Mouse (Mus musculus) retina, postnatal 7 days (tissue): Measurements from ENCODE around the gene Lypd6b.

ENCODE experiments used
- DNase-seq: peaks from one replicate; pipeline ENCODE4 v3.0.0-alpha.2; 2012; ENCODE audit warnings: low read depth, low spot score

Lypd6b gene

DNA sequence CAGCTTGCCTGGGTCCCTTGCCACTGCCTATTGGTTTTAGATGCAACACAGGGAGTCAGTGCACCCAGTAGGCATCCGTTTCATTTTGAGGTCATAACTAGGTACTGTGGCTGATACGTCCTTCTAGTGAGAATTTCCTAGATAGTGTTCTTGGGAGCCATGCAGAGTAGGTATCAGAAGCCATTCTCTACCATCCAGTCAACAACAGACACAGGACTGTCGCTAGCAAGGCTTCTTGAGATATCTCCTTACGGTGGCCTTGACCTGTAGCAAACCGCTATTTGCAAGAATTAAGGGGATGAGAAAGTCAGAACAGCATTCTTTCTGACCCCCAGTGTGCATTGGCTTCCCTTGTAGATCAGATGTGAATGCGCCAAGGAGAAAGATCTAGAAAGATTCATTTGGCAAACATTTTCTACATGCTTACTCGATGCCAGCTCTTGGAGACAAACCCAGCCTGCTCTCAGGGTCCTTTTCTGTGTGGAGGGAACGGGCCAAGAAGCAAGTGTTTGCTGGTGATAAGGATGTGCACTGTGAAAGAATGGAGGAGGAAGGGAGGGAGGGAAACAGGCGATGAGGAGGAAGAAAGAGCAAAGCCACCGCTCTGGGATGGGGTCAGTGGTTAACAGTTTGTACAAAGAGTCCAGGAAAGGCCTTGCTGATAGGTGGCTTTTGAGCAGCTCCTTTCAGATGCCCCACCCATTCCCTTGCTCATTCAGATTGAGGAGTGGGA, 82.5 kb downstream of the Lypd6b start:
- no peak for DNase-seq

- no peak for DNase-seq
These were observed 83.5 kb downstream of the Lypd6b start for GRCm38 (mm10) chr2:49871012-49871411.

- no peak for DNase-seq
These were observed 93.0 kb downstream of the Lypd6b start for GRCm38 (mm10) chr2:49880507-49880906.

- DNase-seq: no peak
These were observed 93.5 kb downstream of the Lypd6b start for GRCm38 (mm10) chr2:49881002-49881401.

GRCm38 (mm10) chr2:49882461-49882860, 95.0 kb downstream of the Lypd6b start:
- no peak for DNase-seq

- no peak for DNase-seq
These were observed 96.5 kb downstream of the Lypd6b start for GRCm38 (mm10) chr2:49883990-49884389.

- no peak for DNase-seq
These were observed 98.7 kb downstream of the Lypd6b start for GRCm38 (mm10) chr2:49886209-49886608.

DNA sequence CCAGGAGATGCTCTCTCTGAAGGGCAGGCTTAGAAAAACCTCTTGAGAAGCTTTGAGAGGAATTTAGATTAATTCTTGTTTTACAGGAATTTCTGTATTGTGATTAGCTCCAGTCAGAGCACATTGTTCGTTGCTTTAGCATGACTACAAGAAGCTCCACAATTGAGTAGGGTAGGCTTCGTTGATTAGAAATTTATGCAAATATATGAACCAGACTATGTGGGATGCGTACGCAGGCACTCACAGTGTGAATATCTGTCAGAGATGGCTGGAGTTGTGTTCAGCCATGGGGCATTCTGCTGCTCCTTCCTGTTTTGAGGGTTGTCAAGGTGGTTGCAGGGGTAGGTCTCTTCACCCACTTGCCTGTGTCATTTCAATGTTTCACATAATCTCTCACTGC, 100.9 kb downstream of the Lypd6b start:
- DNase-seq: no peak

GRCm38 (mm10) chr2:49890727-49891126, 103.2 kb downstream of the Lypd6b start:
- DNase-seq: no peak

GRCm38 (mm10) chr2:49909838-49910407, 122.4 kb downstream of the Lypd6b start:
- DNase-seq: no peak

DNA sequence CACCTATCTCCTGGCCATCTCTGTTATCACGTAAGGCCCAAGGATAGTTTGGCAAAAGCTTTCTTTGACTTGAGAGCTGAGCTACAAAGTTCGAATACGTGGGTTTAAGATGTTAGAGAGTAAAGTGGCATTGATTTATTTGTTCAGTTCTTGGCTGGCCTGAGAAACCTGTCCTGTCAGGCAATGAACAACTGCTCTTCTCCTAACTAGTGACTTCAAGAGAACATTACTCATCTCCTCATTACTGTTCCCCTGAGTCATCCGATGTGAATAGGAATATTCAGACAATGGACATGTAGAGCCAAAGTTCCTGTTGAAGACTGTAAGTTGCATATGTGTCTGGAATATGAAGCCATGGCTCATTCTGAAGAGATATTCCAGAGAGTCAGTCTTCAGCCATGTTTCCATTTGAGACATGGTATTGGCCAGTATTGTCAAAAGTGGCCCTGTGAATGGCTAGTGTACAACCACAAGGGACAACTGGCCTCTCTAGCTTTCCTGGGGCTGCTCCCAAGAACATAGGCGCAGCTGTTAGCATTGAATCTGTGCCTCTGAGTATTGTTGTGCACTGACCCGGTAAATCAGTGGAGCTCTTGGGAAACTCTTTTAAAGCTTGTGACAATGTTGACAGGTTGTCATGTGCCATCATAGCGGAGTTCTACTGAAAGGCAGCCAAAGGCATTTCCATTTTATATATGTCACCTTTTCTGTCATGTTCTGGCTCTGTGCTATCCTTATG, 124.0 kb downstream of the Lypd6b start:
- DNase-seq: peak; percentile 21

GRCm38 (mm10) chr2:49912261-49912895, 124.9 kb downstream of the Lypd6b start:
- DNase-seq: no peak

DNA sequence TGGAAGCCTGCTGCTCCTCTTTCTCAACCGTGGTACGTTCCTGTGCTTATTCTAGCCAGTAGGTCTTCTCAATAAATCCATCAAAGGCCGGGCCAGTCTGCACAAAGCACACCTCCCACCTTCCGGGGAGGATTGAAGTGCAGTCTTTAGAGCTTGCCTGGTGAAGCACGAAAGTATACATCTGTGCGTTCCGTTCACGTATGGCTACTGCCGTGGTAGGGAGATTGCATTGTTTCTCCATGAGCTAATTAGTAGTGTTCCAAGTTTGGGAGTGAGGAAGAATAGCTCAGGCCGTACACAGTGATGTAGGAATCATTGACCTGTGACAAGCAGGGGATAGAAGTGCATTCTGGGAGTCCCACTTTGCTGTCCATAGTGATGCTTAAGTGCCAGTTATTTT, 130.0 kb downstream of the Lypd6b start:
- no peak for DNase-seq

GRCm38 (mm10) chr2:49918132-49918531, 130.6 kb downstream of the Lypd6b start:
- DNase-seq: no peak

DNA sequence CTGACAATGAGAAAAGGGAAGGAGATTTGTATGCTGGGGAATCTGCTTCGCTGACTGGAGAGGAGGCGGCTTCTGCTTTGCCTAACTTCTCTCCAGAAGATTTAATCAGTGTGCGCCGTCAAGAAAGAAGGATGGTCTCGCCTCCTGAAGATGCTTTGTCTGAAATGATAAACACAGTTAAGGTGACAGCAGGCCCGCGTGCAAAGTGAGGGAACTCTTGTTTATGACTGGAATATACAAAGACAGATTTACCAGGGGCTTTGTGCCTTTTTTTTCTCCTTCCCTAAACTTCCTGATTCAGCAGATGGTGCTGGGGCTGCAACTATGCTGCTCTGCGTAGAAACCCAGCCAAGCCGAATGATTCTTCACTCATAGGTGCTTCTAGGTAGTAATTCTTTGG, 131.2 kb downstream of the Lypd6b start:
- no peak for DNase-seq

- DNase-seq: no peak
These were observed 134.5 kb downstream of the Lypd6b start for GRCm38 (mm10) chr2:49921948-49922347.

GRCm38 (mm10) chr2:49922810-49923209, 135.3 kb downstream of the Lypd6b start:
- no peak for DNase-seq

DNA sequence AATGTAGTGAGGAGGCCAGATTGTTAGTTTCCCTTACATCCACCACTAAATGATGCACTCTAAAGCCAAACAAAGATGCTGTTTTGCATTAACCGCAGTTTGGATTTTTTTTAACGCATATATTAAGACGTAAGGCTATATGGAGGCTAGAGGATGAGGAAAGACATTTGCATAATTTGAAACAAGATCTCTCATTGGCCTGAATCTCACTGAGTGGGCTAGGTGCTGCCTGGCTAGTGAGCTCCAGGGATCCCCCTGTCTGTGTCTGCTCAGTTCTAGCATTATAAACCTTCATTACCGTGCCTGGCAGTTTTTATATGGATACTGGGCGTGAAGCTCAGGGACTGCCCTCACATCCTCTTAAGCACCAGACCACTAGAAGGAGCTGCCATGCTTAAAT, 138.7 kb downstream of the Lypd6b start:
- DNase-seq: no peak

DNA sequence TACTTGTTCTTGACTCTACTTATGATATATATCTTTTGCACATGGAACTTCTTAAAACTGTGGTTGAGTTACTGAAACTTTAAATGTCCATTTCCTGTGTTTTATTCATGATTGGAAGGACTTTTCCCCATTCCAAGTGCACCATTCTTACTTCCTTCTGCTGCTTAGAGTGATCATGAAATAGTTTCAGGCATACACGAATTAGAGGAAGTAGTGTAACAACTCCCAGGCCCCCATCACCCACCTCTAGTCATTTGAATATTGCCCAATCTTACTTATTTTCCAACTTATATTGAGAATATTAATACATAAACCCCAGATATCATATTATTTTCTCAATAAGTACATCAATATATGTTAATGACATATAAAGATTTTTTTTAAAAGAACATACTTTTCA, 139.9 kb downstream of the Lypd6b start:
- no peak for DNase-seq

DNA sequence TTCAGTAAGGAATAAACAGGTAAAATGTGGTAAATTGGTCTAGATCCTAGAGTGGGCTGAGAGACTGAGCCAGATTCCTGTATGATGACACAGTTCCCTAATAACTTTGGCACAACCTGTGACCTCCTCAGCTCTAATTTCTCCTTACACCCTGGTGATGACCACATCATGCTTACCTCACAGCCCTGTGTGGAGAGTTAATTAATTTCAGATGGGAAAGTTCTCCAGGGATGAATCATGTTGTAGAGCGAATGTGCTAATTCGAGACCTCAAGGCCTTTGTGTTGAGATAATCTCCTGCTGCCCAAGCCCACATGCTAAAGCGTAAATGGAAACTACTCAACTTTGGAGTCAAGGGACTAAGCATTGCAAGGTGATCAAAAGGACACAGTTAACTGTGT, 142.4 kb downstream of the Lypd6b start:
- no peak for DNase-seq

DNA sequence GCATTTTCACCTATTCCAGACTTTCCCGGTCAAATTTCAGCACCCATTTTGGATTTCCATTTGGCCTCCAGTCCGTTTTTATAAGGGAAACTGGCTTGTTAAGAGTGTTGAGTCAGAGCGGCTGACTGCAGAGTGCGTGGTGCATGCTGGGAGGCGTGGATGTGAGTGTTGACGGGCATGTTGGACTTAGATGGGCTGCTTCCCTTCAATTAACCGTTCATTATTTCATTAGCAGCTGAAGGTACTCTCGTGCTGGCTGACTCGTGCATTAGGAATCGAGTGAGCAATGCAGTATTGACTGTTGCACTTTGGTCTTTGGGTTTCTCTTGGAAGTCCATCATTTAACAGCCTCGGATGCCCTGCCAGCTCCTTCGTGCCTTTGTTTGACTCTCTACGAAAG, 150.1 kb downstream of the Lypd6b start:
- DNase-seq: no peak

GRCm38 (mm10) chr2:49938246-49938645, 150.8 kb downstream of the Lypd6b start:
- no peak for DNase-seq
